Mouse (Mus musculus) liver, embryonic 14.5 days (tissue): ENCODE data around the gene Sipa1l3.

ENCODE experiments used
- CTCF ChIP-seq: IDR thresholded peaks from 2 replicates; pipeline ENCODE4 v1.5.1; 2016; ENCODE audit warnings: antibody characterized with exemption, low read depth, control low read depth
- EP300 ChIP-seq: IDR thresholded peaks from 2 replicates; pipeline ENCODE4 v1.6.1; 2016; ENCODE audit warnings: antibody characterized with exemption, low read depth

DNA sequence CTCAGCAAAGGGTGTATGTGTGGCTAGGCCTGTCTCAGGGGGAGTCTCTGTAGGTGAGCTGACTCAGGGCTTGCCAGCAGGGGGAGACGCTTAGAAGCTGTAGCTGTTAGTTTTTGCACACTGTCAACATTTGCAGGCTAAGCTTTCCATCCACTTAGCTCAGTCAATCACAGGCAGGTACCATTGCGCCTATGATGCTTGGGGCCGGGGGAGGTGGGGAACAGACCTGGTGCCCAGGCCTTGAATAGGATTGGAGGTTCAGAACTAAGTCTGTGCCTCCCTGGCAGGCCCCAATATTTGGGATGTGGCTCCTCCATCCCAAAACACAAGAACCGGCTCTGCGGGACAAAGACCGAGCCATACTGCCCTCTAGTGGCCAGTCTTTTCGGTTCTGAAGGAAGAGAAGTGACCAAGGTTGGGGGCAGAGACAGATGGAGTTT is 217.3 kb downstream of the Sipa1l3 start:
- TF ChIP-seq CTCF (peak; percentile 80), EP300 (no peak)
